Mouse (Mus musculus): ENCODE measurements around the gene Ccr10. TPM values are rescaled to one million over a fixed set of nuclear protein-coding genes. Genes with fewer than 3 reads are reported as not detected.

The Ccr10 gene
- total RNA-seq (2015) (0.11 TPM in 1 of 2 replicates, not detected in the other), total RNA-seq (2017) (0.07 and 0.37 TPM in 2 replicates)

GRCm38 (mm10) chr11:101174851-101175628, at the start of gene Ccr10:
TSS of gene Ccr10 (minus strand) at chr11:101175443.
- ATAC-seq (ENCODE audit: poor library complexity, severe bottlenecking), result no peak

DNA sequence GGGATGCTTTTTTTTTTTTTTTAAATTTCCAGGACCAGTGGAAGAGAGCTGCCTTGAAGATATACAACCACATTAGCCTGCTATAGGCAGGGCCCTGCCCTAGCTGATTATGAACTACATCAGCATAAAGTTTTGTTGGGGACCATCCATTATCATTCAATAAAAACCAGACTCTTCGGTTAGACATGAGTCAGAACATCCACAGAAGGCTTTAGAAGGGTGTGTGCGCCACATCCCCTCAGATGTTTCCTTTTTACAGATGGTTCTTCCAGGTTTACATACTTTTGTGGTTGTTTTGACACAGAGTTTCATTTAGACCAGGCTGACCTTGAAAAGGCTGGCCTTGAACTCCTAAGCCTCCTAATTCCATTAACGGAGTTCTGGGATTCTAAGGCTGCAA, 49.1 kb upstream of the Ccr10 start:
- no peak for ATAC-seq (ENCODE audit: poor library complexity, severe bottlenecking)

GRCm38 (mm10) chr11:101221306-101221986, 46.2 kb upstream of the Ccr10 start:
- ATAC-seq (ENCODE audit: poor library complexity, severe bottlenecking), result no peak

- no peak for ATAC-seq (ENCODE audit: poor library complexity, severe bottlenecking)
These were observed 45.6 kb upstream of the Ccr10 start for GRCm38 (mm10) chr11:101220853-101221252.

- ATAC-seq (ENCODE audit: poor library complexity, severe bottlenecking), result no peak
These were observed 43.3 kb upstream of the Ccr10 start for GRCm38 (mm10) chr11:101218436-101219055.

- no peak for ATAC-seq (ENCODE audit: poor library complexity, severe bottlenecking)
These were observed 41.7 kb upstream of the Ccr10 start for GRCm38 (mm10) chr11:101216936-101217335.

GRCm38 (mm10) chr11:101211970-101212369, 36.7 kb upstream of the Ccr10 start:
- peak; percentile 71 for ATAC-seq (ENCODE audit: poor library complexity, severe bottlenecking)

DNA sequence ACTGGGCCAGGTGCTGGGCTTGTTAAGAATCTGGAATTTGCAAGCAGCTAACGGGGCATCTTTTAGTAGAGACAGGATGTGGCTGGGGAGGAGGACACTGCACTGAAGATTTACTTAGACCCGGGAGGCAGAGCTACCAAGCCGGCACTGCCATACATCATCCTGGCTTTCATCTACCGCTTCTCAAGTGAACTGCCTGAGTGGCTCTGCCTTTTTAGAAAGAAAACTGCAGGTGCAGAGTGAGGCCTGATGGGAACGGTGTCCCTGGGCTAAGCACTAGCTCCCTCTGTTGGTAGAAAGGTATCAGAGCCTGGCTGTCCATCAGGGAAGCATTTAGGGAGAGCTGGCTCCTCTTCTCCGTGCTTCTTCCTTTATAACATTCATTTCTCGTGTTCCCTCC, 25.7 kb upstream of the Ccr10 start:
- peak; percentile 47; the same call in 1 of the 2 replicates for ATAC-seq (ENCODE audit: poor library complexity, severe bottlenecking)

DNA sequence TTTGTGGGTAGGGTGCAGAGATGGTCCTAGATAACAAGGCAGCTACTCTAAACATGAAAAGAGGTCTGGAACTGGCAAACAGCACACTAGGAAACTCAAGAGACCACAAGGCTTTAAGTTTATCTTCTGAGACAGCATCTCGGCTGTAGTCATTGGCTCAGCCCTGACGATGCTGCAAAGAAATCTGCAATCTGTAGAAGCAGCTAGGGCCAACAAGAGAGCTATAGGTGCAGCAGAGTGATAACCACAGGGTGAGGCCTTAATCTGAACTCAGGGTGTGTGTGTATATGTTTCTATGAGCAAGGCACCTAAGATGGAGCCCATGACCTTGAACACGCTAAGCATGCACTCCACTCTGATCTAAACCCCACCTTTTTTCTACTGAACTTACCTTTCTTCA, 24.3 kb upstream of the Ccr10 start:
- no peak for ATAC-seq (ENCODE audit: poor library complexity, severe bottlenecking)

- no peak for ATAC-seq (ENCODE audit: poor library complexity, severe bottlenecking)
These were observed 20.9 kb upstream of the Ccr10 start for GRCm38 (mm10) chr11:101196175-101196574.

- ATAC-seq (ENCODE audit: poor library complexity, severe bottlenecking), result no peak
These were observed 20.3 kb upstream of the Ccr10 start for GRCm38 (mm10) chr11:101195571-101195970.

DNA sequence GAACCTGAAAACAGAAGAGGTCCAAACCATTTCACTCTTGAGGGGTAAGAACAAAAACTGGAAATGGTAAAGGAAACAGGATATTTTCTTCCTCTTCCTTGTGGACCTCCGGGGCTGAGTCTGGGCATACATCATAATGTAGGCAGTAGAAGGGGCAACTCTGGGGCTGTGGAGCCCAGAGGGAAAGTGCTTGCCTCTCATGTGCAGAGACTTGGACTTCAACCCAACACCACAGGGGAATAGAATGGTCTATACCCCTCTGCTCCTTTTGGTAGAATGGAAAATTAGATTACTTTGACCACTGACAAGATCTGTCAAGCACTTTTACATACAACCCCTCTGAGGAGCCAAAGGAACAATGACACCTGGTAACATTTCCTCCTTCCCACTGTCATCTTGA, 19.9 kb upstream of the Ccr10 start:
- no peak for ATAC-seq (ENCODE audit: poor library complexity, severe bottlenecking)

GRCm38 (mm10) chr11:101194643-101195042, 19.4 kb upstream of the Ccr10 start:
- no peak for ATAC-seq (ENCODE audit: poor library complexity, severe bottlenecking)

DNA sequence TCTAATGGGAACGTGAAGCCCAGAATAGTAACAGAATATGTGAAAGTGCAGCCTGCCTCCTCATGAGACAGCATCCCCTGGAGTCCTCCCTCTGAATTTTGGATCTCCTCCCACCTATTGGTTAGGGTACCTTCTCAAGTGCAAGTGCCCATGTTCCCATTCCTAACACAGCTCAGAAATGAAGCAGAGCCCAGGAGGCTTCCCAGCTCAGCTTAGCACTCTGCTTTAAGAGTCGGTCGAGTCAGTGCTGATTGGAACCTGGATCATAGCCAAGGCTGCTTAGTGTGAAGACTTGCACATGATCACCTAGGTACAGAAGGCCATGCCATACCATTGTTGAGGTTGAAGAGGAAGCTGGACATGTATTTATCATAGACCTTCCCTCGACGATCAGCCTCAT, 18.9 kb upstream of the Ccr10 start:
- ATAC-seq (ENCODE audit: poor library complexity, severe bottlenecking), result no peak

DNA sequence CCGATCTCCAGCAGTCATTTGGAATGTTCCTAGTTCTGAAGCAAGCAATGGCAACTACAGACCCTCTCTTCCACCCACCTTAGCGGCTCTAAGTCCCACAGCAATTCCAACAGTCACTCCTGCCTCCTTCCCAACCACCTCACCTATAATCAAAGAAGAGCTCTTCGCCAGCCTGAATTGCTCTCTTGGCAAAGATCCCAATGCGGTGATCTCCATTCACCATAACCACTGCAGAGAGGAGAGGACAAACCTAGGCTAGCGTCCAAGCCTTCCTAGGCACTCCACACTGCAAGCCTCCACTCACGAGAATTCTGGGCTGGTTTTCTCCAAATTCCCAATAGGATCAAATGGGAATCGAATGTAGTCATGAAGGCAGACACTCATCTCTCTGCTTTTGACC, 17.8 kb upstream of the Ccr10 start:
- ATAC-seq (ENCODE audit: poor library complexity, severe bottlenecking), result no peak

GRCm38 (mm10) chr11:101192646-101193045, 17.4 kb upstream of the Ccr10 start:
- no peak for ATAC-seq (ENCODE audit: poor library complexity, severe bottlenecking)

- ATAC-seq (ENCODE audit: poor library complexity, severe bottlenecking), result no peak
These were observed 16.8 kb upstream of the Ccr10 start for GRCm38 (mm10) chr11:101191919-101192470.

DNA sequence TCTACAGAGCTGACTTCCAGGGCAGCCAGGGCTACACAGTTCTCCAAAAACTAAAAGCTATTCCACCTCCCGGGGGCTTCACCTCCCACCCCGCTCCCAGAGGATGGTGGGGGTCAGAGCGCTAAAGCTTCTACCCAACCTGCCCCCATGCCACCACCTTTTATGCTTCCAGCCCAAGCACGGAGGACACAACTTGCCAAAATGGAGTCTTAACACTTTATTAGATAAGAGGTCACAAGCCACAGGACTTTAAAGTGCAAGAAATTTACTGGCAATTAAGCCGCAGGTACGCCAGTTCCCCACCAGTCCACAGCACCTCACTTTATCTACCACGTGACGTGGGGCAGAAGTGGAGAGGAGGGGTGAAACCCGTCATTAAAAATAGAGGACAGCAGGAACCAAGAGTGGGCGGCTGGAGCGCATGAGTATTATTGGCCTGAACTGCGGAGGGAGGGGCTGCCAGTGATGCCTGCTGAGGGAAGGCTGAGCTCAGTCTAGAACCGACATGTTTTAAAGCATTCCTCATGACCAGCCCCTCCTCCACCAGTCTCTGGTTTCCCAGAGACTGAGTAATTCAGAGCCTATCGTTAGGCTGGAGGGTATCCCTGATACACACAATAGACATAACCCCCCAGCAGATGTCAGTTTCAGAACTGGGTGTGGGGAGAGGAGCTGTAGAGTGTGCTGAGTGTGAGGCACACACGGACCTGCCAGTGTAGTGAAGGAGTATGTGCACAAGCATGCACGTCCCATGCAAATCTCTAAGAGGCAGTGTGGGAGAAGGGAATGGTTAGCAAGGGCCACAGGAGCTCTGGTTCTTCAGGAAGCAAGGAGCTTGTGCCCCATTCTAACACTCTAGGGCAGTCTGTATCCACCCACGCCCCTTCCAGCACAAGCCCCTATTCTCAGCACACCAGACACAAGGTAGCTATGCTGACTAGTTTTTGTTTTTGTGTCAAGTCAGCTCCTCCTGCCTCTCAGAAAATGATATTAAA, 16.0 kb upstream of the Ccr10 start:
- no peak for ATAC-seq (ENCODE audit: poor library complexity, severe bottlenecking)

DNA sequence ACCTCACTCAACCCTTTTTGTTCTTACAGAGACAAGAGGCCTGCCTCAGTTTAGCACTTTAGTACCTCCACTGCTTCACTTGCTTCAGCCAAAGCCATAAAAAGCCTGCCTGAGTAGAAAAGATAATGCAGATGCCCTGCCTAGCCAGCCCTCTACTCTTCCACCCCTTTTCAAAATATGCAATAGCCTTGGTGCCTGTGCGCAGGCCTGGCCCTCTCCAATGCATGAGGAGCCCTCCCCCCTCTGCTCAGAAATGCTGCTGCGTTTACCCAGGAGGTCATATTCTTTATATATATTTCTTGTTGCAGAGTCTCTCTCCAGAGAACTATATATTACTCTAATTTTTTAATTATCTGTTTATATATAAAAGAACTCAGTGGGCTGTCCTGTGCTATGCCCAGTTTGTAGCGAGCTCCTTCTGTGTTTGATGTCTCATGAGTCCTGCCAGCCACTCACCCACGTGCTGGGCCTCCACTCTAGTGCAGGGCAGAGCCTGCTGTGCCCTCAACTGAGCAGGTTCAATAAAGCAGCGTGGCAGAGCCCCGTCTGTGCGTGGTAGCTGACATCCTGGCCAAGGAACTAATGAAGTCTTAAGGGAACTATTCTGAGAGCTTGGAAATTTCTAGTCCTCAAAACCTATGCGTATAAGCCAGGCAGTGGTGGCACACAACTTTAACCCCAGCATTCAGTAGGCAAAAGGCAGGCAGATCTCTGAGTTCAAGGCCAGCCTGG, 15.1 kb upstream of the Ccr10 start:
- ATAC-seq (ENCODE audit: poor library complexity, severe bottlenecking), result no peak

Data from megakaryocyte, adult 5-6 weeks (primary cell).